Mouse (Mus musculus): ENCODE results near the gene Dglucy. TPM values are rescaled to one million over a fixed set of nuclear protein-coding genes. Genes with fewer than 3 reads are reported as not detected.
"Not testable (repeated sequence)": the region's sequence is repeated elsewhere in the genome, so short reads cannot be mapped to it uniquely, and the experiment has no call there.

Dglucy gene
- total RNA-seq, 1 experiment: 6.2 TPM

DNA sequence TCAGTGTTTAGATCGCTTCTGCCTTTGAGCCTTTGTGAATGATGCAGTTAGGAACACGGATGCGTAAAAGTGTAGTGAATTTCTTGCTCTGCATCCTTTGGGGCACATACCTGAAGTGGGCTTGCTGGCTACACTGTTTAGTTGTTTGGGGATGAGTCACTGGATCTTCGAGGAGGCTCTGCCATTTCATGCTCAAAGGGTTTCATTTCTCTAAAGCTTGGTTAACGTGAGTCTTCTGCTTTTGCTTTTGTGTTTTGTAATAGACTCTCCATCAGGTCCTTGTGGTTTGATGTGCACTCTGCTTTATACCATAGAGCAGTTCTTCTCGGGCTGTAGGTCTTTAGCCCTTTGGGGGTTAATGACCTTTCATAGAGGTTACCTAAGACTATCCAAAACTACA, 12.6 kb downstream of the Dglucy start:
- no peak for DNase-seq (ENCODE audit: low read depth, low spot score)
- Histone ChIP-seq H3K4me1 (ENCODE audit: control insufficient read depth in 2 of 2, insufficient read depth in 2 of 2, low read length in 2 of 2, poor library complexity in 1 of 2) (peaks cover 2 to 4% of the 10 kb centered on the region in 2 experiments; a peak in 2 of 4 replicates), H3K4me3 (ENCODE audit: insufficient read depth in 1 of 2, low read depth in 1 of 2, low read length in 2 of 2, poor library complexity in 1 of 2, severe bottlenecking in 1 of 2) (no peak overlapping the region), H3K27ac (ENCODE audit: insufficient read depth, low read depth, low read length, poor library complexity, severe bottlenecking) (no peak overlapping the region), H3K36me3 (ENCODE audit: control insufficient read depth, insufficient read depth, low read length, poor library complexity, severe bottlenecking) (no peaks in the 10 kb centered on the region), H3K9me3 (ENCODE audit: control insufficient read depth, insufficient read depth, low read depth, low read length) (no peaks in the 10 kb centered on the region), H3K9ac (ENCODE audit: insufficient read depth, low read depth, low read length, poor library complexity, severe bottlenecking) (no peak overlapping the region)
- TF ChIP-seq MAFK (IDR thresholded peaks at IDR 0.05; ENCODE audit: insufficient read depth, low read depth, low read length): no peak
- no peak for TF ChIP-seq HCFC1 (IDR thresholded peaks at IDR 0.05; ENCODE audit: borderline replicate concordance, insufficient read depth, low read length)
- TF ChIP-seq ZNF384 (IDR thresholded peaks at IDR 0.05; ENCODE audit: low read depth, low read length): no peak
- no peak for TF ChIP-seq ZC3H11A (IDR thresholded peaks at IDR 0.05; ENCODE audit: borderline replicate concordance, low read depth, low read length)
- TF ChIP-seq CHD2 (IDR thresholded peaks at IDR 0.05; ENCODE audit: low read depth, low read length): no peak
- in situ Hi-C loops (cut with MboI; ENCODE audit: low sequenced_read_pairs in 2 of 2, unreplicated experiment in 2 of 2): no loop called here

DNA sequence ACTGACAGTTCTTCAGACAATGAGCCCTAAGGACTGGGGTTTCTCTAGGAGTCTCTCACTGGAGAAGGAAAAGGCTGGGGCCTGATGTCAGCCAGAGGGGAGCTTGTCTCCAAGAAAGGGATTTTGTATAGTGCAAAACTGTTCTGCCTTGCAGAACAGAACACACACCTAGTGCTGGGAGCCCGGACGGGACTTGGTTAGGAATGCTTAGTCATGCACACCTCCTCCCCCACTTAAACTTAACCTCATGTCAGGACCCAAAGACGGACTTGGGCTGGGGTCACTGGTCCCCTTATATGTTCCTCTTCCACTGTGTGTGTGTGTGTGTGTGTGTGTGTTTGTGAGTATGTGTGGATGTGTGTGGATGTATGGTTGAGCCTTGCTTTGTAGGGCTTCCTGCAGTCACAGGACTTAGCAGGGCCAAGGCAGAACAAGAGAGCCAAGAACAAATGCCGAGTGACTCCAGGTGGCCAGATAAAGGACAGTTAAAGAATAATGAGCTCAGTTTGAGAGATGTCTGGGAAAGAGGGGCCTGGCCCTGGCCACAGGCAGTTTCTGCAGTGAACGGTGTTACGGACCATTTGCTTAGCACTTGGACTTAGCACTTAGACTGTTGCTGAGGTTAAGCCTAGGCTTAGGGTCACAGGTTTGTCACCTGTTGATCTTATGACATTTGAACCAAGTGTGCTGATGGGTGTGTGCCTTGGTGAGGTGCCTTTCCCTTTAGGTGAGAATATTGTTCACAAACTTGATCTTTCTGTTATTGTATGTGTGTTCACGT, 15.8 kb downstream of the Dglucy start:
- no peak overlapping the region for H3K4me3 ChIP-seq (ENCODE audit: insufficient read depth in 1 of 2, low read depth in 1 of 2, low read length in 2 of 2, poor library complexity in 1 of 2, severe bottlenecking in 1 of 2)
- in situ Hi-C loops (cut with MboI; ENCODE audit: low sequenced_read_pairs in 2 of 2, unreplicated experiment in 2 of 2): no loop called here
- peaks cover 2 to 4% of the 10 kb centered on the region in 2 experiments; a peak in 2 of 4 replicates for H3K4me1 ChIP-seq (ENCODE audit: control insufficient read depth in 2 of 2, insufficient read depth in 2 of 2, low read length in 2 of 2, poor library complexity in 1 of 2)
- no peaks in the 10 kb centered on the region for H3K36me3 ChIP-seq (ENCODE audit: control insufficient read depth, insufficient read depth, low read length, poor library complexity, severe bottlenecking)
- DNase-seq (ENCODE audit: low read depth, low spot score): no peak
- no peak overlapping the region for H3K9ac ChIP-seq (ENCODE audit: insufficient read depth, low read depth, low read length, poor library complexity, severe bottlenecking)
- no peaks in the 10 kb centered on the region for H3K9me3 ChIP-seq (ENCODE audit: control insufficient read depth, insufficient read depth, low read depth, low read length)
- TF ChIP-seq MAFK (IDR thresholded peaks at IDR 0.05; ENCODE audit: insufficient read depth, low read depth, low read length) (peak; percentile 31; the same call in 1 of the 2 replicates), ZNF384 (IDR thresholded peaks at IDR 0.05; ENCODE audit: low read depth, low read length) (no peak)
- no peak overlapping the region; the same call in 1 of the 2 replicates for H3K27ac ChIP-seq (ENCODE audit: insufficient read depth, low read depth, low read length, poor library complexity, severe bottlenecking)

DNA sequence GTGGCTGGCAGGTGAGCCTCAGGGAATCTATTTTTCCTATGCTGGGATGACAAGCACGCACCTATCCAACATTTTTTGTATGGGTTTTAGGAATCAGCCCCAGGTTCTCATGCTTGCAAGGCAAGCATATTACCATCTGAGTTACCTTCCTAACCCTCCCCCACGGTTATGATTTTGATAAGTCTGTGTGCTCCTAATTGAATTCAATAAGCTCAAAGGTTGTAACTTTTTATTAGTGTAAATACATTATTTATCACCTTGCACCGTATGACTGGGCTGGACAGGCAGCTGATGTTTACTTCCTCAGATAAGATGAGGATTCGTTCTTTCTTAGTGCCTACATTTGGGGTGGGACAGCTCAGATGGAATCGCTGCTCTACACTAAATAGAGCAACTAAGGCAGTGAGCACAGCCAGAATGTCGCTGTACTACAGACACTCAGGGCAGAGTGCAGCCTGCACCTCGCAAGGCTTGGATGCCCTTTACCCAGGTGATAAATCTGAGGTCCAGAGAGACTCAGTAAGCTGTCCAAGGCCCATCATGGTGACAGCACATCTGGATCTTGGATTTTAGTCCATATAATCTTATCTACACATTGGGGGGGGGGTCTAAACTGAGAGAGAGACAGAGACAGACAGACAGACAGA, 16.7 kb downstream of the Dglucy start:
- peaks cover 2 to 4% of the 10 kb centered on the region in 2 experiments; a peak in 2 of 4 replicates for H3K4me1 ChIP-seq (ENCODE audit: control insufficient read depth in 2 of 2, insufficient read depth in 2 of 2, low read length in 2 of 2, poor library complexity in 1 of 2)
- in situ Hi-C loops (cut with MboI; ENCODE audit: low sequenced_read_pairs in 2 of 2, unreplicated experiment in 2 of 2): no loop called here
- no peaks in the 10 kb centered on the region for H3K9me3 ChIP-seq (ENCODE audit: control insufficient read depth, insufficient read depth, low read depth, low read length)
- DNase-seq (ENCODE audit: low read depth, low spot score): no peak
- H3K36me3 ChIP-seq (ENCODE audit: control insufficient read depth, insufficient read depth, low read length, poor library complexity, severe bottlenecking): no peaks in the 10 kb centered on the region
- TF ChIP-seq CHD2 (IDR thresholded peaks at IDR 0.05; ENCODE audit: low read depth, low read length) (no peak), ZNF384 (IDR thresholded peaks at IDR 0.05; ENCODE audit: low read depth, low read length) (no peak), ZC3H11A (IDR thresholded peaks at IDR 0.05; ENCODE audit: borderline replicate concordance, low read depth, low read length) (no peak), HCFC1 (IDR thresholded peaks at IDR 0.05; ENCODE audit: borderline replicate concordance, insufficient read depth, low read length) (no peak), MAFK (IDR thresholded peaks at IDR 0.05; ENCODE audit: insufficient read depth, low read depth, low read length) (no peak)
- H3K9ac ChIP-seq (ENCODE audit: insufficient read depth, low read depth, low read length, poor library complexity, severe bottlenecking): no peak overlapping the region
- H3K4me3 ChIP-seq (ENCODE audit: insufficient read depth in 1 of 2, low read depth in 1 of 2, low read length in 2 of 2, poor library complexity in 1 of 2, severe bottlenecking in 1 of 2): no peak overlapping the region
- H3K27ac ChIP-seq (ENCODE audit: insufficient read depth, low read depth, low read length, poor library complexity, severe bottlenecking): no peak overlapping the region

DNA sequence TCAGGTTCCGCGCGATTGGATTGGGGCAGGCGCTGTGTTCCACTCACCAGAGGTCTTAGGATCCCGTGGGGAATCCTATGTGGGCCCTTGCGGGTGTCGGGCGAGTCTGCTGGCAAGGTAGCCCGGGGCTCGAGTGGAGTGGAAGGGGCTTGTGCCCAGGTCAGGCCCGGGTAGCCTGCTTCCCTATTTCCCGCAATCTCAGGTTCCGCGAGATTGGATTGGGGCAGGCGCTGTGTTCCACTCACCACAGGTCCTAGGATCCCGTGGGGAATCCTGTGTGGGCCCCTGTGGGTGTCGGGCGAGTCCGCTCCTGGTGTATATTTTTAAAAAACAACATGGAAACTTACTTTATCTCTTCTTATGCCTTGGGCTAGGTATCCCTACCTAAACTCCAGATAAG, 24.5 kb downstream of the Dglucy start:
- H3K36me3 ChIP-seq (ENCODE audit: control insufficient read depth, insufficient read depth, low read length, poor library complexity, severe bottlenecking); H3K27ac ChIP-seq (ENCODE audit: insufficient read depth, low read depth, low read length, poor library complexity, severe bottlenecking); DNase-seq (ENCODE audit: low read depth, low spot score); H3K9me3 ChIP-seq (ENCODE audit: control insufficient read depth, insufficient read depth, low read depth, low read length); in situ Hi-C loops (cut with MboI; ENCODE audit: low sequenced_read_pairs in 2 of 2, unreplicated experiment in 2 of 2); H3K4me1 ChIP-seq (ENCODE audit: control insufficient read depth in 2 of 2, insufficient read depth in 2 of 2, low read length in 2 of 2, poor library complexity in 1 of 2): not testable (repeated sequence)
- H3K9ac ChIP-seq (ENCODE audit: insufficient read depth, low read depth, low read length, poor library complexity, severe bottlenecking): 0 out of 2 replicates have a peak overlapping the region, but pooled peaks have one; percentile 32
- H3K4me3 ChIP-seq (ENCODE audit: insufficient read depth in 1 of 2, low read depth in 1 of 2, low read length in 2 of 2, poor library complexity in 1 of 2, severe bottlenecking in 1 of 2): peak overlapping the region; percentile 8 to 53; a peak in 3 of 4 replicates
